9 mouse cellular contexts compared by ENCODE assay signal in the genomic region with DNA sequence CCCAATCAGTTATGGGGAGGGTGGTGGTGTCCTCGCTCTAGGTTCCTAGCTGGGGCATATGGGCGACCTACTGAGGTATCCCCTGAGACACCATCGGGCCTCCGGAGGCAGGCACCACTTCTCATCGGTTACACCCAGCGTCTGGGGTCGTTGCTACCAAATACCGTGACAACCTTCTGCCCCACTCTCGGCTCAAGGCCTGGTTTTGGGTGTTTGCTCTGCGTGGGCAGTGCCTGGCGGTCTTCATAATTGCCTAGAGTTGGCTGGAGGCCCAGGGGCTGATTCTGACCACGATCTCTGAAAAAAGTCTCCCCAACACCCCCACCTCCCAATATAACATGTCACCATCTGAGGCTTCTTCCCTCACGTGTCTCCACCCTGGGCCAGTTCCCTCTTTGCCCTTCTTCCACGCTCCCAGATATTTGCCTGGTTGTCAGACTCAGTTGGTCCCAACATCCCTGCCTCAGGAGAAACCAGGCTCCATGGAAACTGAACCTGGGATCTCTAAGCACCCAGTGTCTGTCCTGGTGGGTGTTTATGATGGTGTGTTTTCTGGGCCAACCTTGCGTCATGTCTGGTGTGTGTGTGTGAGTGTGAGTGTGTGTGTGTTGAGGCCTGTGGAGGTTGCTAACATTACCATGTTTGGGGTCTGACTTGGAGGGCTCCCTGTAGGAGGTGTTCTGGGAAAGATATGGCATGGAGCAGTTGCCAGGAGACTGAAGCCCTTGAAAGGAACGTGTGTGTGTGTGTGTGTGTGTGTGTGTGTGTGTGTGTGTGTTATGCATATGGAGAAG. TPM values are rescaled to one million over a fixed set of nuclear protein-coding genes. Genes with fewer than 3 reads are reported as not detected.
DNase-seq lines count a peak whose midpoint lies in the region; ATAC-seq and TF ChIP-seq lines count a peak whose summit lies in the region.
"Had no signal": no experiment of that assay in that cellular context is flagged by ENCODE, and none has a peak within 500 bp of the region (broad histone marks: within the 10 kb centered on the region; RNA-seq: fewer than 3 reads in every experiment).

No protein-coding gene starts in this region.

- H3K4me2 ChIP-seq in lung, embryonic 14.5 days, result peak overlapping the region; percentile 97
- peak overlapping the region; percentile 90 for H3K4me2 ChIP-seq in forebrain, postnatal 0 days (ENCODE audit: low read depth)

- DNase-seq in lung, embryonic 14.5 days, result peak; percentile 47
- no peak for DNase-seq in lung, postnatal 36 days
- peak; percentile 62 for DNase-seq in forebrain, postnatal 0 days
- peak; percentile 72 to 74 for DNase-seq in left cerebral cortex, postnatal 36 days (ENCODE audit: low spot score in 2 of 2)
- DNase-seq in natural killer cell, adult 2 months (ENCODE audit: low spot score in 2 of 2), result peak; percentile 19 to 28
- no peak for DNase-seq in thymus, postnatal 4 days
- no peak for DNase-seq in adrenal gland, postnatal 10 days

- H3K27me3 ChIP-seq in lung, embryonic 14.5 days (ENCODE audit: insufficient read depth, low read length), result no peaks in the 10 kb centered on the region
- H3K27me3 ChIP-seq in forebrain, postnatal 0 days (ENCODE audit: insufficient read depth, low read length), result no peaks in the 10 kb centered on the region

- H3K4me1 ChIP-seq in lung, embryonic 14.5 days (ENCODE audit: insufficient read depth), result peaks cover 8% of the 10 kb centered on the region
- H3K4me1 ChIP-seq in brown adipose tissue, adult 24 weeks (ENCODE audit: control insufficient read depth, insufficient read depth, insufficient read length, low read length), result 0 out of 2 replicates have a peak, but pooled peaks cover 7% of the 10 kb centered on the region
- peaks cover 24% of the 10 kb centered on the region for H3K4me1 ChIP-seq in forebrain, postnatal 0 days (ENCODE audit: insufficient read depth)

- no peak overlapping the region for H3K27ac ChIP-seq in lung, embryonic 14.5 days (ENCODE audit: low read depth)
- H3K27ac ChIP-seq in brown adipose tissue, adult 24 weeks (replicated peaks; ENCODE audit: low read depth, low read length), result no peak overlapping the region
- H3K27ac ChIP-seq in forebrain, postnatal 0 days (ENCODE audit: low read depth, low read length), result peak overlapping the region; percentile 91

- no peak for ATAC-seq in lung, embryonic 14.5 days (ENCODE audit: insufficient read depth)
- ATAC-seq in forebrain, postnatal 0 days, result no peak

- H3K36me3 ChIP-seq in lung, embryonic 14.5 days (ENCODE audit: insufficient read depth), result peaks cover 9% of the 10 kb centered on the region; the same call in 1 of the 2 replicates
- peaks cover 13% of the 10 kb centered on the region for H3K36me3 ChIP-seq in forebrain, postnatal 0 days (ENCODE audit: insufficient read depth)

- H3K9ac ChIP-seq in lung, embryonic 14.5 days, result peak overlapping the region; percentile 64
- peak overlapping the region; percentile 72 for H3K9ac ChIP-seq in forebrain, postnatal 0 days

- intact Hi-C loops in left cerebral cortex, postnatal 36 days (cut with DNase I), result loop anchor here (5.0 to 10.0 kb wide), 2 partner anchors 186 to 288 kb away; a partner anchor contains a TSS

- H3K9me3 ChIP-seq in lung, embryonic 14.5 days (ENCODE audit: low read depth, low read length), result no peaks in the 10 kb centered on the region
- no peaks in the 10 kb centered on the region for H3K9me3 ChIP-seq in forebrain, postnatal 0 days (ENCODE audit: low read length)

- 11% methylated on average over 16 of the region's 16 CpGs for WGBS in lung, embryonic 14.5 days
- 6% methylated on average over 16 of the region's 16 CpGs for WGBS in forebrain, postnatal 0 days

- H3K4me3 ChIP-seq in lung, embryonic 14.5 days (ENCODE audit: low read depth, low read length), result peak overlapping the region; percentile 63
- H3K4me3 ChIP-seq in brown adipose tissue, adult 24 weeks (ENCODE audit: insufficient read depth, low read depth, low read length), result peak overlapping the region; percentile 72
- peak overlapping the region; percentile 67 for H3K4me3 ChIP-seq in forebrain, postnatal 0 days (ENCODE audit: low read depth, low read length)

- TF ChIP-seq CTCF in lung, embryonic 14.5 days (IDR thresholded peaks at IDR 0.05; ENCODE audit: low read depth), result no peak
- no peak for TF ChIP-seq CTCF in forebrain, postnatal 0 days (IDR thresholded peaks at IDR 0.05; ENCODE audit: low read depth)

RNA-seq across cellular contexts. Expression of a gene that starts 15.1 kb away (rescaled TPM):
- polyA plus RNA-seq in lung, embryonic 14.5 days (2014; fragmentation: Nextera tagmentation; extraction: Ambion mirVana), result 1.3 and 1.4 TPM in 2 replicates
- 428 and 499 TPM in 2 replicates for polyA plus RNA-seq in brown adipose tissue, adult 24 weeks (2012; ENCODE audit: insufficient read depth, insufficient read length, missing spikeins)
- 213 and 294 TPM in 2 replicates for total RNA-seq in forebrain, postnatal 0 days (2014; rRNA removed)
- 54.4 and 75.2 TPM in 2 replicates for polyA plus RNA-seq in forebrain, postnatal 0 days (2015; fragmentation: Nextera tagmentation; extraction: Ambion mirVana)
- total RNA-seq in left cerebral cortex, postnatal 36 days (2021), result 100 to 1,000 TPM; 590 to 654 TPM
- total RNA-seq in adrenal gland, postnatal 10 days (2021), result 100 to 1,000 TPM; 303 to 400 TPM
- total RNA-seq: neutrophil, adult 5-6 weeks had no signal

RNA-seq across cellular contexts. Expression of a gene that starts 16.2 kb away (rescaled TPM):
- polyA plus RNA-seq in lung, embryonic 14.5 days (2014; fragmentation: Nextera tagmentation; extraction: Ambion mirVana), result 0.04 TPM in 1 of 2 replicates, not detected in the other
- not detected in 2 replicates for polyA plus RNA-seq in brown adipose tissue, adult 24 weeks (2012; ENCODE audit: insufficient read depth, insufficient read length, missing spikeins)
- total RNA-seq in forebrain, postnatal 0 days (2014; rRNA removed), result 7.5 and 8.6 TPM in 2 replicates
- 2.9 and 4.8 TPM in 2 replicates for polyA plus RNA-seq in forebrain, postnatal 0 days (2015; fragmentation: Nextera tagmentation; extraction: Ambion mirVana)
- total RNA-seq in left cerebral cortex, postnatal 36 days (2021), result 100 to 1,000 TPM; 134 to 136 TPM
- under 1 TPM in 1 of 2 experiments, not detected in 1; 0.12 TPM for total RNA-seq in adrenal gland, postnatal 10 days (2021)
- total RNA-seq: neutrophil, adult 5-6 weeks had no signal

RNA-seq across cellular contexts. Expression of a gene that starts 28.0 kb away (rescaled TPM):
- 0.18 and 0.24 TPM in 2 replicates for polyA plus RNA-seq in lung, embryonic 14.5 days (2014; fragmentation: Nextera tagmentation; extraction: Ambion mirVana)
- not detected in 2 replicates for polyA plus RNA-seq in brown adipose tissue, adult 24 weeks (2012; ENCODE audit: insufficient read depth, insufficient read length, missing spikeins)
- total RNA-seq in forebrain, postnatal 0 days (2014; rRNA removed), result 3.2 and 4.1 TPM in 2 replicates
- 1.4 and 2.9 TPM in 2 replicates for polyA plus RNA-seq in forebrain, postnatal 0 days (2015; fragmentation: Nextera tagmentation; extraction: Ambion mirVana)
- 10 to 100 TPM; 86.8 to 97.1 TPM for total RNA-seq in left cerebral cortex, postnatal 36 days (2021)
- 1 to 10 TPM in 1 of 2 experiments, under 1 TPM in 1; 0.90 to 1.3 TPM for total RNA-seq in adrenal gland, postnatal 10 days (2021)
- total RNA-seq: neutrophil, adult 5-6 weeks had no signal

RNA-seq across cellular contexts. Expression of a gene that starts 51.5 kb away (rescaled TPM):
- 38.6 and 47.8 TPM in 2 replicates for polyA plus RNA-seq in lung, embryonic 14.5 days (2014; fragmentation: Nextera tagmentation; extraction: Ambion mirVana)
- polyA plus RNA-seq in brown adipose tissue, adult 24 weeks (2012; ENCODE audit: insufficient read depth, insufficient read length, missing spikeins), result 4.3 and 10.5 TPM in 2 replicates
- total RNA-seq in forebrain, postnatal 0 days (2014; rRNA removed), result 117 and 136 TPM in 2 replicates
- polyA plus RNA-seq in forebrain, postnatal 0 days (2015; fragmentation: Nextera tagmentation; extraction: Ambion mirVana), result 110 and 113 TPM in 2 replicates
- total RNA-seq in left cerebral cortex, postnatal 36 days (2021), result 100 to 1,000 TPM; 253 to 300 TPM
- total RNA-seq in adrenal gland, postnatal 10 days (2021), result 10 to 100 TPM; 26.5 to 32.3 TPM

RNA-seq across cellular contexts. Expression of a gene that starts 54.8 kb away (rescaled TPM):
- not detected in 2 replicates for polyA plus RNA-seq in lung, embryonic 14.5 days (2014; fragmentation: Nextera tagmentation; extraction: Ambion mirVana)
- polyA plus RNA-seq in brown adipose tissue, adult 24 weeks (2012; ENCODE audit: insufficient read depth, insufficient read length, missing spikeins), result not detected in 2 replicates
- not detected in 2 replicates for total RNA-seq in forebrain, postnatal 0 days (2014; rRNA removed)
- not detected in 2 replicates for polyA plus RNA-seq in forebrain, postnatal 0 days (2015; fragmentation: Nextera tagmentation; extraction: Ambion mirVana)
- not detected for total RNA-seq in left cerebral cortex, postnatal 36 days (2021)
- under 1 TPM; 0.24 to 0.30 TPM for total RNA-seq in adrenal gland, postnatal 10 days (2021)
- total RNA-seq: neutrophil, adult 5-6 weeks had no signal

Comparison
In these comparisons a context has a peak if more than half of its experiments do, and no peak if none do; other contexts are left out.
1. DNase-seq: peak in lung, embryonic 14.5 days (single experiment), forebrain, postnatal 0 days (single experiment), left cerebral cortex, postnatal 36 days (2 of 2) and natural killer cell, adult 2 months (2 of 2); none in lung, postnatal 36 days (single experiment), thymus, postnatal 4 days (single experiment) and adrenal gland, postnatal 10 days (single experiment).
2. RNA of a gene that starts 16.2 kb away (total RNA-seq): 134 to 136 TPM in left cerebral cortex, postnatal 36 days; 7.5 to 8.6 TPM in forebrain, postnatal 0 days and 0.12 TPM in adrenal gland, postnatal 10 days; every median in the first group is over 10 times any median in the second.
3. RNA of a gene that starts 28.0 kb away (total RNA-seq): 86.8 to 97.1 TPM in left cerebral cortex, postnatal 36 days; 3.2 to 4.1 TPM in forebrain, postnatal 0 days and 0.90 to 1.3 TPM in adrenal gland, postnatal 10 days; every median in the first group is over 10 times any median in the second.
4. Peak in every context shown above with its lines, with median percentiles within 50 percentile points of each other: H3K4me3 ChIP-seq.